Mouse (Mus musculus): ENCODE measurements around the gene Olfr488. TPM values are rescaled to one million over a fixed set of nuclear protein-coding genes. Genes with fewer than 3 reads are reported as not detected.

Olfr488 gene
- not detected in 2 replicates for polyA plus RNA-seq (2012; rRNA removed)

DNA sequence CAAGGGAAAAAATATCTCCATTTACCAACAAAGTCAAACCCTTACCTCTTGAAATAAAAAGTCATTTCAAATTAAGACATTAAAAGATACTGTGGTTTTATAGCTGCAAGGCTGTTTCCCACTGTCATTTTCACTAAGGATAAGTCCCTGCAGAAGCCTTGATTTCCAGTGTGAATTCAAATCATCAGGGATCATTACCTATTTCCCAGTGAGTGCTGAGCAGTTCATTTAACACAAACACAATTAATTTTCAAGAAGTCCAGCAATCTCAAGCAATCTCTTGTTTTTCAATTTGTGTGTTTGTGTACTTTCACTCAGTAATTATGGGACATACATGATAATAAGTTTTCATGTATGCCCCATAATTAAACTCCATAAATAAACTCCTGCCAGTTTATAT is at the start of gene Olfr488:
TSS of gene Olfr488 (minus strand) at position 101 of the 400 bp plus-strand sequence.

DNA sequence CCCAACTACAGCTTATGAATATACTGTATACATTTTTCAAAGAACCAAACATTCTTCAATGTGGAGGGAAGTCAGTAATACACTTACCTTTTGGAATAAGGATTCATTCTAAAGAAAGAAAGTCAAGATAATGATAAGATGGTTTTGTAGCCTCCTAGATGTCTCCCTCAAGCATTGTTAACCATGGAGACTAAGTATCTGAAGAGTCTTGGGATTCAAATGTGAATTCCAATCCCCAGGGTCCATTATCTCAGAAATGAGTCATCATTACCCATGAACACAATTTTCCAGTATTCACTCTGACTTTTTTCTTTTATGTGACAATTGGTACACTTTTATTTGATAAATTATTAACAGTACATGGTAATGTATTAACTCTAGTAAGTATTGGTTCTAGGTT is 30.7 kb upstream of the Olfr488 start, which contains the start of gene Olfr490:
TSS of gene Olfr490 (minus strand) at position 101 of the 400 bp plus-strand sequence.

DNA sequence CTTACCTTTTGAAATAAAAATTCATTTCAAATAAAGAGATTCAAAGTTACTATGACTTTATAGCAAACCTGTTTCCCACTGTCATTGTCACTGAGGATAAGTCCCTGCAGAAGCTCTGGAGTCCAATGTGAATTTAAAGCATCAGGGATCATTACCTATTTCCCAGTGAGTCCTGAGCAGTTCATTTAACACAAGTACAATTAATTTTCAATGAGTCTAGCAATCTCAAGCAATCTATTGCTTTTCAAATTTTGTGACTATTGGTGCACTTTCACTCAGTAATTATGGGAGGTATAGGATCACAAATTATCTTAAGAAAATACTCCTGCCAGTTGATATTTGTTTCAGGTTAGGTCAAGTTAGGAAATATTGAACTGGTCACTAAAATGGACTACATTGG is 43.6 kb downstream of the Olfr488 start, which contains the start of gene Olfr487:
TSS of gene Olfr487 (minus strand) at position 101 of the 400 bp plus-strand sequence.

Other genes with a start within 250 kb of the Olfr488 start
- gene Olfr478, start 224.4 kb downstream of the Olfr488 start, polyA plus RNA-seq (2012; rRNA removed) = not detected in 2 replicates
- not detected in 2 replicates for gene Olfr479, start 207.7 kb downstream of the Olfr488 start, polyA plus RNA-seq (2012; rRNA removed)
- not detected in 2 replicates for gene Olfr480, start 191.0 kb downstream of the Olfr488 start, polyA plus RNA-seq (2012; rRNA removed)
- not detected in 2 replicates for gene Olfr481, start 178.5 kb downstream of the Olfr488 start, polyA plus RNA-seq (2012; rRNA removed)
- not detected in 2 replicates for gene Olfr482, start 160.8 kb downstream of the Olfr488 start, polyA plus RNA-seq (2012; rRNA removed)
- gene Olfr483, start 157.5 kb downstream of the Olfr488 start, polyA plus RNA-seq (2012; rRNA removed) = not detected in 2 replicates
- not detected in 2 replicates for gene Olfr484, start 130.9 kb downstream of the Olfr488 start, polyA plus RNA-seq (2012; rRNA removed)
- not detected in 2 replicates for gene Olfr485, start 98.5 kb downstream of the Olfr488 start, polyA plus RNA-seq (2012; rRNA removed)
- not detected in 2 replicates for gene Olfr486, start 85.6 kb downstream of the Olfr488 start, polyA plus RNA-seq (2012; rRNA removed)
- not detected in 2 replicates for gene Olfr487, start 43.7 kb downstream of the Olfr488 start, polyA plus RNA-seq (2012; rRNA removed)
- not detected in 2 replicates for gene Olfr490, start 30.6 kb upstream of the Olfr488 start, polyA plus RNA-seq (2012; rRNA removed)
- gene Olfr491, start 55.1 kb upstream of the Olfr488 start, polyA plus RNA-seq (2012; rRNA removed) = not detected in 2 replicates
- not detected in 2 replicates for gene Olfr492, start 65.3 kb upstream of the Olfr488 start, polyA plus RNA-seq (2012; rRNA removed)
- not detected in 2 replicates for gene Olfr493, start 88.6 kb upstream of the Olfr488 start, polyA plus RNA-seq (2012; rRNA removed)
- not detected in 2 replicates for gene Olfr494, start 107.0 kb upstream of the Olfr488 start, polyA plus RNA-seq (2012; rRNA removed)
- gene Olfr495, start 134.8 kb upstream of the Olfr488 start, polyA plus RNA-seq (2012; rRNA removed) = not detected in 2 replicates
- gene Olfr497, start 162.1 kb upstream of the Olfr488 start, polyA plus RNA-seq (2012; rRNA removed) = not detected in 2 replicates
- gene Olfr498, start 207.0 kb upstream of the Olfr488 start, polyA plus RNA-seq (2012; rRNA removed) = not detected in 2 replicates